Mouse (Mus musculus) cerebellum, adult 18-20 months (tissue): ENCODE measurements around the gene Idh1.

Source experiments
- DNase-seq, 2 experiments: peaks; one replicate each; pipeline ENCODE4 v3.0.0; 2021

Gene Idh1

DNA sequence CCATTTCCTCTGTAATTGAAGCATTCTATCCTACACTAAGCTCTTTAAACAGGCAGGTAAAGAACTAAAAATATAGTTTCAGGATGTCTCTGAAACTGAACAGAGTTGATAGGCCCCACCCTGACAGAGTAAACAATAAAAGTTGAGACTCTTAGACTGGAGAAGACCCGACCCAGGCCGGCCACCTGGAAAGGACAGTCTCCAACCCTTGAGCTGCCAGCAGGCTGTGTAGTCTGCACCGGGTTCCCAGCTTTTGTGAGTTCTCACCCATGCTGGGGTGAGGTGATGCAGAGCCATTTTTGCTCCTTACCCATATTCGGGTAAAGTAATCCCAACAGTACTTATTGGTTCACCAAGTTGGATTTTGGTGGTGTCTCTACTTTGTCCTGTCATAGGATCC is 10.1 kb downstream of the Idh1 start:
- no peak for DNase-seq

DNA sequence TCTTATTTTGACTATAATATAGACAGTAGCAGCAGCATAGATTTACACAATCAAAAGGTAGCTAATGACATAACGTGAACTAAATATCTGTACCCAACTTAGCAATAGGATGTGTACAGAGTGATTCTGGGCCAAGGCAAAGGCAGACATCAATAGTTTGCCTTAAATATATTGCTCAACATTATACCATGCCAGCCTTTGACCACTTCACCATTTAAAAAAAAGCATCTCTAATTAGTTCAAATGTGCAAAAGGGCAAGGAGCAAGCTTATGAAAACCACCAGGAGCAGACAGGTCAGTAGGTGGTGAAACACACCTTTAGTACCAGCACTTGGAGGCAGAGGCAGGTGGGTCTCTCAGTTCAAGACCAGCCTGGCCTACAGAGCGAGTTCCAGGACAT is 12.6 kb downstream of the Idh1 start:
- no peak for DNase-seq

- DNase-seq: no peak
These were observed 14.7 kb downstream of the Idh1 start for GRCm38 (mm10) chr1:65171579-65171978.

- no peak for DNase-seq
These were observed 16.4 kb downstream of the Idh1 start for GRCm38 (mm10) chr1:65169947-65170346.

- no peak for DNase-seq
These were observed 16.8 kb downstream of the Idh1 start for GRCm38 (mm10) chr1:65169536-65169935.

DNA sequence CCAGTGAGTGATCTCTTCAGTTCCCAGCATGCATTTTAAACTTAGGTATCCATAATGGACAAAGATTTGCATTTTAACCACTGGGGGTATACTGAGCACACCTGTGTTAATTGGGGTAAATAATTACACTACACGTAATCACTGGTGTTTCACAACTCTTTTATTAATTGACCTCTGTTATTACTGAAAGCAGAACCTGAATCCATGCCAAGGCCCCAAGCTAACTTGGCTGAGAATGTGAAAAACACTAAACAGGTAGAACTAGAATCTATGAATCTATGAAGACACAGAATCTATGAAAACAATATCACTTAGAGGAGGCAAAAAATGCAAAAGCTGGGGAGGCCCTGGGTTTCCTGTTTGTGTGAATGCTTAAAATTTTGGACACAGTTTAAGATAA is 18.8 kb downstream of the Idh1 start:
- no peak for DNase-seq

- DNase-seq: no peak
These were observed 24.1 kb downstream of the Idh1 start for GRCm38 (mm10) chr1:65162210-65162609.

DNA sequence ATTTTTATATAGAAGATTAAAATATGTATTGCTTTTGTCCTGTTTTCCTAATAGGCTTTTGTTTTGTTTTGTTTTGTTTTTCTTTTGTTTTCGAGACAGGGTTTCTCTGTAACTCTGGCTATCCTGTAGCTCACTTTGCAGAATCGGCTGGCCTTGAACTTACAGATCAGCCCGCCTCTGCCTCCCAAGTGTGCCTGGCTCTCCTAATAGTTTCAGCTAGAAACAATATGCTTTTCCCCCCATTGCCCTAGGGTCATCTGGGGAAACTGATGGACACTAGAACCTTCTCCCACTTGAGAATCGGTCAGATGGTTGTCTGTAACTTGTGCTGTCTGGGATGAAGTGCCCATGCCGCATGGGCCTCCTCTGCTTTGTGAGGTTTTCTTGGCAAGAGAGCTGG is 30.2 kb downstream of the Idh1 start:
- DNase-seq: no peak

DNA sequence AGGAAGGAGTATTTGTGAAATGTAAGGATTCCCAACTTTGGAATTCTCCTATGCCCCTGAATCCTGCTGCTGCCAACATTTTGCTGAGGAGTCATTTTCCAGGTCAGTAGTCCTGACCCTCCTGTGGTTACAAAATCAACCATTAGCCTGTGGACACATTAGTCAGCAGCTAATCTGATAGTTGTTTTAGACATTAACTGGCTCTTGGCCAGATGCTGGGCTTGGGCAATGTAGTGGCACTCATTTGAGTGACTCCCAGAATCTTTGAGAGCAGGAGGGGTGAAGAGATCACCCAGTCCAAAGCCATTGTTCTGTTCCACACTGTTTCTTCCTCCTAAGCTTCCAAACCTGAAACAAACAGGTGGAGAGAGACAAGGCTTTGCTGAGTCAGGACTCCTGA is 31.5 kb downstream of the Idh1 start:
- DNase-seq: no peak

GRCm38 (mm10) chr1:65147971-65148370 is 38.3 kb downstream of the Idh1 start:
- DNase-seq: no peak

GRCm38 (mm10) chr1:65147326-65147725 is 39.0 kb downstream of the Idh1 start:
- DNase-seq: no peak

DNA sequence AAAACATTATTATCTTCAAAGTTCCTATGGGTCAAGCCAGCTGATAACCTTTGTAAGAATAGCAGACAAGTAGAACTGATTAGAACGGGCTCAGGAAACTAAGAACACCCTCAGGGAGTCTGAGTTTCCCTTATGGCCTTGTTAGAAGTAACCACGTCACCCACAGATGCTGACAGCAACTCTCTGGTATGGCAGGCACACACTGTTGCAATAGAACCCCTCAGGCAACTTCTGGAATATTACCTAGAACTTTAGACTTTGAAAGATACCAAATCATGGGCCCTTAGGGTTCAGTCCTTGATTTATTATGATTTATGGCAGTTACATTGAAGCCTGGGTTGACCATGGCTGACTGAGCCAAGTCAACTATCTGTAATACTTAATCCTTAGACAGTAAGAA is 39.7 kb downstream of the Idh1 start:
- DNase-seq: no peak

DNA sequence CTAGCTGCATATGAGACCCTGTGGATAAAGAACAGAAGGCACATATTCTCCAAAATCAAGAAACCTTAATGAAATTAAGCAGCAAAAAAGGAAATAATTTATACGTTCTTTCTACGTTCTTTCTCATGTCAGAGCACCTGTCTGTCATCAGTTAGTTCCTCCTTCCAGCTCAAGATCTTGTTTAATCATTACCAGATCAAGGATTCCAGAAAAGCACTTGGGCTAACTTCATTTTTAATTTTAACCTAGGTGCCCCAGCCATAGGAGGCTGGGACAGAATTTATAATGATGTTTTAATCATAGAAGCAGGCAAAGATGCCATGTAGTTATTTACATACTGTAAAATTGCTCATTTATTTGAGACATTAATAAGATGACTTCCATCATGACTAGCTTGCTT is 41.5 kb downstream of the Idh1 start:
- no peak for DNase-seq

- no peak for DNase-seq
These were observed 48.7 kb downstream of the Idh1 start for GRCm38 (mm10) chr1:65137560-65137959.

DNA sequence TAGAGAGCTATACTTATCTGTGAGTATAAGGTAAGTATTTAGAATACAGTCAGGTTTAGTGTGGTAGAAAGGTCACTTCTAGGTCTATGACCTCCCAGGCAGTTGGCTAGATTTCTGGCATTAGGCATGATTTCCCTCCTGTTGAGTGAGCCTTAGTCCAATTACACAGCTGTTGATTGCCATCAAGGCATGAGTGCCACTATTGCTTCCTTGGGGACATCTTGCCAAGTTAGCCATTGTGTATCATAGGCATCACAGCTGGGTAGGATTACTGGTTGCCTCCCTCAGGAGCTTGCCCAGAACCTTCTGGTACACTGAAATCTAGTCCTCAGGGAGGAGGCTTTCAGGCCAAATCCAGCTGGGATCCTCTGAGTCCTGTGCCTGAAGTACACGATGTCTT is 53.5 kb downstream of the Idh1 start:
- DNase-seq: no peak

DNA sequence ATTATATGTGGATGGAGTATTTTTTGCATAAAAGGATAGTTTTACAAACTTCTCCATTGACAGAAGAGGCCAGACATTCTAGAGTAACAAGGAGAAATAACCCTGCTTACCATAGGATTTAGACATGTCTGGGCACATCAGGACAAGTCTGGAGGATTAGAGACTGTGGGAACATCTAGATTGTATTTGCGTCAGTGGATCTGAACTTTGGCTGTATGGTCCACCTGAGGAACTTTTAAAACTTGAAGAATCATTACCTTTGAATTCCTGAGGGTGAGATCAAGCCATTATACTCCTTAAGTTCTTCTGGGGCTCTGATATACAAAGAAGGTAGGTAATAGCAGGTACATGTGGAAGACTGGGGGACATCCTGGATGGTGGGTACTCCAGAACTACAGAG is 54.6 kb downstream of the Idh1 start:
- no peak for DNase-seq

DNA sequence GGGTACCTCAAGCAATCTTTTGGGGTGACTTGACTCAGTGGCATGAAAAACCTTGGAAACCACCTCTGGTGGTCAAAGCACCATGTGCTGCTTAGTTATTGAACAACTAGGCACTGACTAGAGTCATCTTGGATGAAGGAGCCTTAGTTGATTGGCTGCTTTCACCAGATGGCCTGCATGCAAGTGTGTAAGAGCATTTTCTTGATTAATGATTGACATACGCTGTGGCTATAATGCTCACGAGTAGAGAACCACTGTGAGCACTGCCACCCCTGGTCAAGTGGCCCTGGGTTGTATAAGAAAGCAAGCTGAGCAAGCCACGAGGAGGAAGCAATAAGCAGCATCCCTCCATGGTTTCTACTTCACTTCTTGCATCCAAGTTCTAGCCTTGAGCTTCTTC is 56.1 kb downstream of the Idh1 start:
- no peak for DNase-seq

DNA sequence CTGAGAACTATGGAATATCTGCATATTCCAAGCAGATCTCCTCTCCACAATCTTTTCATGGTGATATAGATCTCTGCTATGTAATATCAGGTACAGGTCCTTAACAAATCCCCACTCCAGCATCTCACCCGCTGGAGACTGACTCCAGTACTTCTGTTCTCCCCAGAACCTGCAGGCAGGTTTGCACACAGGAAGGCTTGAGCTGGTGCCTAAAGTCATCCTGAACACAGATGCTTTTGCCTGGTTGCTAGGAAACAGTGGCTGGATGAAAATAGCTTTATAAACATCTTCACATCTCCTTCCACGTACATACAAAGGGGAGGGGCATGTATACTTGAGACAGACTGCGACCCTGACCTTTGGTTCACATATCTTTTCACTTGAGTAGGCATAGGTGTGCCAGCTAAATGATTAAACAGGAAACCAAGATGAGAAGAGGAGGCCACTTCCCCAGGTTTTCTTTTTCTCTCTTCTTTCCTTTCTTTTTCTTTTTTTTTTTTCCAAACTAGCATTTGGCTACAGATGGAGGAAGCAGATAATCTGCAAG is 56.6 kb downstream of the Idh1 start:
- no peak for DNase-seq

GRCm38 (mm10) chr1:65122574-65123372 is 63.5 kb downstream of the Idh1 start, which contains the start of gene D630023F18Rik:
D630023F18Rik (minus strand) TSS chr1:65123214.
- no peak for DNase-seq

- no peak for DNase-seq
These were observed 66.9 kb downstream of the Idh1 start, which contains the start of gene Gm28845 for GRCm38 (mm10) chr1:65119438-65119837. Gm28845 (minus strand) TSS chr1:65119558.

- no peak for DNase-seq
These were observed 68.0 kb downstream of the Idh1 start for GRCm38 (mm10) chr1:65118150-65118913.

GRCm38 (mm10) chr1:65113536-65114172 is 72.6 kb downstream of the Idh1 start:
- no peak for DNase-seq

- no peak for DNase-seq
These were observed 73.5 kb downstream of the Idh1 start for GRCm38 (mm10) chr1:65112807-65113196.
